Mouse (Mus musculus) thymus, postnatal 25 days (tissue): ENCODE results near the gene Xiap.
"Not testable (repeated sequence)": the region's sequence is repeated elsewhere in the genome, so short reads cannot be mapped to it uniquely, and the experiment has no call there.

Source experiments
- DNase-seq: peaks from one replicate; pipeline ENCODE4 v3.0.0; 2022

Gene Xiap

DNA sequence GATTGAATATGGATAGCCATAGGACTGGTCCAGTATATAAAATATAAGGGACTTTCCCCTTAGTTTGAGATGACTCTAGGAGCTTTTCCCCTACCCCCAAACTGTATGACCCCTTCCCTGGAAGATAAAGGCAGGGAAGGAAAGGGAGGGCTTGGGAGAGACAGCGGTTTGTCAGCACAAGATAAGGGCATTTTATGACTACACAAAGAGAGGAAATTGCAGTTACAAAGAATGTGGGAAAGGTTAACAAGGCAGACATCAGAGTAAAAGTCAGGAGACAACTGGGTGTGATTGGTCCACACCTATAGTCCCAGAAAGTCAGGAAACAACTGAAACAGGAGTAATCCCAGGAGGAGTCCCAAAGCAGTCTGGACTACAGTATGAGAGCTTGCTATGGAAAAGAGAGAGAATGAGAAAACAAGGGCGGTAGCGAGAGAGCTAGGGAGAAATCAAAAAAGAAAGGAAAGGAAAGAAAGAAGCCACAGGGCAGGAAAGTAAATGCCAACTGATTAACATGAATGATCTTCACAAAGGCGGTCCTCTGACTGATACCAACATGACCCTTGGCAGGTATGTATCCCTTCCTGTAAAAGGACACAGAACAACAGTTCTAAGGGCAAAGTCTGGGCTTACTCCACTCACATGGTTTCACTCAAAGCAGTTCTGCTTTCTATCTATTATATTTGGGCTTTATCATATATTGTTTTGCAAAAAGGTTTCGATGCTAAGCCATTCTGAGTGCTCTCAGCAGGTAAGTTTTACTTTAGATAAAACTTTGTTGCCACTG is at the start of gene Xiap:
Gene Xiap (plus strand): TSS at position 398 of the 787 bp plus-strand sequence.
- DNase-seq: no peak

DNA sequence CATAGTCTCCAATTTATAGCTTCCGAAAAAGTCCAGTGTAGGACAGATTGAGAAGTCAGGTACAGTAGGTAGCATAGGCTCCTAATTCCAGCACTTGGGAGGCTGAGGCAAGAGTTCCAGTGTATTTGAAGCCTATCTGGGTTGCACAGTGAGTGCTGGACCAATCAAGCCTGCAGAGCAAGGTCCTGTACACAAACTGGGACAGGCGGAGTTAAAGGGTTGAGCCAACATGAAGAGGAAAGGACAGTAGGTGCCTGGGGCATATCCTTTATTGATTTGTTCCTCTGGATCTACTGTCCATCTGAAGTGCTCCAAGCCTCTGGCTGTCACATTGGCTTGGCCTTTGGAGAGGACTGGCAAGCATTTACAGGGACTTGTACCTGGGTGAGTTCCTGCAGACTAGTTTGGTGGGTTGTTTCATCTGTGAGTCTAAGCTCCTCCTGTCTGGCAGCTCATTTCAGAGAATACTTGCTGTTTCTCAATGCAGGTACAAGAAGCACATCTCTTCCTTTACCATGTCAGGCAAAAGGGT is 46.7 kb upstream of the Xiap start:
- no peak for DNase-seq

DNA sequence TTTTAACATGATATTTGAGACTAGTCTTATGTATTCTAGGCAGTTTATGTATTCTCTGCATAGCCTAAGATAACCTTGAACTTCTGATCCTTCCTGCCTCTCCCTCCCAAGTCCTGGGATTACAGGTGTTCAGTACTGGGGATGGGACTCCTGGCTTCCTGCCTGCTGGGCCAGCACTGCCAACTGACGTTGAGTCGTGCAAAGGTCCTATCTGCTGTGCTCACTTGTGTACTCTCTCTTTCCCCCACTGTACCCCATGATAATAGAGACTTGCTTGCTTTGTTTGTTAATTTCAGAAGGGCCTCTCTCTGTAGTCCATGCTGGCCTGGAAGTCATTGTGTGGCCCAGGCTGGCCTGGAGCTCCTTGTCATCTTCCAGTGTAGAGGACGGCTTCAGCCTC is 45.7 kb upstream of the Xiap start:
- no peak for DNase-seq

DNA sequence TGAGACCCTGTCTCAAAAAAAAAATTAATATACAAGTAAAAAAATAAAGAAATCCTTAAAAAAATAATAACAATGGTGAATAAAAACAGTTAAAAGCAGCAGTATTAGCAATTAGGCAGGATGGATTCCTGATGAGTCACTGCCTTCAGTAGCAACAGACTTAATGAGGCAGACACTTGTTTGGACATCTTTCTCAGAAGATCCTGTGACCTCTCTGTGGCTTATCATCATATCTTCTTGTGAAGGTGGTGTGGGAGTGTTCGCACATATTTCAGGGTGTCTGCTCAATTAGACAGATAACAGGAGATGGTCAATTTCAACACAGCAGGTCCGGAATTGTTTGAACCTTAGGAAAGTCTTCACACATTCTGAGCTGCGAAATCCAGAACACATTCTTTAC is 45.0 kb upstream of the Xiap start:
- DNase-seq: no peak

DNA sequence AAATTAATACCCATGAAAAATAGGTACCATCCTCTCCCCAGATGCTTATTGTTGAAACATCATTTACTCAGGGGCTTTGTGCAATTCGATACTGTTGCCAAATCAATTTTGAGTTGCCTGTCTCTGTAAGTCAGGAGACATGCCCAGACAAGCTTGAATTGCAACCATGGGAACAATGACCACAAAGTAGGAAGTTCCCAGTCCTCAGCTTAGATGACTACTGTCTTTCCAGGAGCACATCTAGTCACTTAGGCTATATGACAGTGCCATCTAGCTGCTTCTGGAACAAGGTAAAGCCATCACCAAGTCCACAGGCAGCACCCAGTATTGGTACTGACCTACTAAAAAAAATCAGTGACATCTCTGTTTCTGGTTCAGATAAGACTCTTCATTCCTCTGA is 41.4 kb upstream of the Xiap start:
- no peak for DNase-seq

- no peak for DNase-seq
Measured at GRCm38 (mm10) chrX:42019441-42019840, 40.0 kb upstream of the Xiap start.

GRCm38 (mm10) chrX:42025802-42026440 is 33.6 kb upstream of the Xiap start:
- DNase-seq: not testable (repeated sequence)

DNA sequence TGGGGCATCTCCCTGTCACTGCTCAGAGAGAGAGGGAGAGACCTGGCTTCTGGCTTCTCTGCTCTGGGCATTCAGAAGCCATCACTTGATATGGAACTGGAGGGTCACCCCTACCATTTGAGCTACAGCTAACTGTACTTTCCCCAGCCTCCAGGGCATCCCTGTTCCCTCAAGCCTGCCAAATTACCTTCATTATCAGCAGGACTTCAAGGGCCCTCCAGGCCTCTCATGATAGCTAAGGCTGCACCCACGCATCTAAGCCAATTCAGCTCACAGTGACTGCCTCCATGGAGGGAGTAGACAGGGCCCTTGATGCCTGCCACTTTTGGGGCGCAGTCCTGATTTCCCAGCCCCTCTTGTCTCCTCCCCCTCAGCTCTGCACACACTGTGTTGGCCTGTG is 32.5 kb upstream of the Xiap start:
- not testable (repeated sequence) for DNase-seq

DNA sequence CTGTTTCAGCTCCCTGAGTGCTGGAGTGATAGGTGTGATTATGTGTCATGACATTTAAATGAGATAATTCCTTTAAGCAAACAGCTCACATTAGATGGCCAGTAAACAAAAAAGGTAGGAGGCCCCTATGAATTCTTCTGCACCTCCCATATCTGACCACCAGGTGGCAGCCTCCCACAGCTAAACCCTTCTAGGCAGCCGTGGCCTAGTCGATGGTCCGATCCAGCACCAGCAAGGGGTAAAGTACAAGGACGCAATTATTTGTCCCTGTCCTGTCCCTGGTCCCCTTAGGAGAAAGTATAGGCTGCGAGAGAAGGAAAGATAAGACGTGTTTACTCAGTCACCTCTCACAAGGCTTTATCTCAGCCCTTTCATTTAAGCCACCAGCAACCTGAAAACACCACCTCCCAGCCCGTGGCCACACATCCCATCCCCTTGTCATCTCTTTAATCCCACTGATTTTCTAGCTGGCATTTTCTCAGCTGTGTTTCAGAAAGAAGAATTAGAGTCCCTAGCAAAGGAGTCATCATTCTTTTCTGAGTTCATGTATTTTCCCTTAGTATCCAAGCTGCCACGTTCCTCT is 26.3 kb upstream of the Xiap start:
- DNase-seq: peak; percentile 67

- no peak for DNase-seq
Measured at GRCm38 (mm10) chrX:42033911-42034310, 25.6 kb upstream of the Xiap start.

DNA sequence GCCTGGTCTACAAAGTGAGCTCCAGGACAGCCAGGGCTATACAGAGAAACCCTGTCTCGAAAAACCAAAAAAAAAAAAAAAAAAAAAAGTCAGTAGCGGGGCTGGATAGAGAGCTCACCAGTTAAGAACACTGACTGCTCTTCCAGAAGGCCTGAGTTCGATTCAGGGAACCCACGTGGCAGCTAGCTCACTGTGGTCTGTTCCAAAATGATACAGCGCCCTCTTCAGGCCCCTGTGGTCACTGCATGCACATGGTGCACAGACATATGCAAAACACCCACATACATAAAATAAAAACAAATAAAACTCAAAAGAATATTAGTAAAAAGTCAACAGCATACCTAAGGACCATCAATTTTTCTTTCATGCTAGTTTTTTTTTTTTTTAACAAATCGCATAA is 20.0 kb upstream of the Xiap start:
- DNase-seq: no peak

GRCm38 (mm10) chrX:42044935-42045334 is 14.5 kb upstream of the Xiap start:
- no peak for DNase-seq

GRCm38 (mm10) chrX:42050652-42051643 is 8.5 kb upstream of the Xiap start:
- DNase-seq: no peak

DNA sequence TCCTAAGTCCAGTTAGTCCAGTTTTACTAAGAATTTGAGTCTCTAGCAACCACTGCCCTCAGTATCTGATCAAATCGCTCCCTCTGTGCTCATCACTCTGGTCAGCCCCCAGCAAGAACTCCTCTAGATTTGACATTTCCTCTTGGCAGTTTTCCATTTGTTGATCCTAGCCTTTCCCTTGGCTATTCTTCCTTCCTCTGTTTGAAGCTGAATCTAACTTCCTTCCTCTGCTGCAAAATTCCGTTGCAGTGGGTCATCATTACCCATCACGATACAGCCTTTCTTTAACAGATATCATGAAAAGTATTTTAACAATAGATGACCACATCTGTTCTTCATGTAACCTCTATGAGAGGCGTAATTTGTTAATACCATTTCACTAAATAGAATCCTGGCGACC is 2.5 kb upstream of the Xiap start:
- DNase-seq: no peak

DNA sequence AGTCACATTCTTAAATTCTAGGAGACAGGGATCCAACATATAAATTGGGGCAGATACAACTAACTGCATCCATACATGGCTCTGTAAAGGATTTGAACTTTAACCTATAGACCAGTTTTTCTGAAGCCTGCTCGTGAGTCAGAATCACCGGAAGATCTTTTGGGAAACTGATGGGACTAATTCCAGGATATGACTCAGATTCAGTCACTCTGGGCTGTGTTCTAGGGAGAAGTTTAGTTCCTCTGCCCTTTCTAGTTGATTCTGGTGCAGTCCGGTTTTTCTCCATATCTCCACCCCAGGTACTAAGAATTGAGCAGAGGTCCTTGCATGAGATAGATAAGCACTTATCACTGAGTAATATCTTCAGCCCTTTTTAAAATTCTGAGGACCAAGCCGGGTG is 1.6 kb upstream of the Xiap start:
- no peak for DNase-seq

DNA sequence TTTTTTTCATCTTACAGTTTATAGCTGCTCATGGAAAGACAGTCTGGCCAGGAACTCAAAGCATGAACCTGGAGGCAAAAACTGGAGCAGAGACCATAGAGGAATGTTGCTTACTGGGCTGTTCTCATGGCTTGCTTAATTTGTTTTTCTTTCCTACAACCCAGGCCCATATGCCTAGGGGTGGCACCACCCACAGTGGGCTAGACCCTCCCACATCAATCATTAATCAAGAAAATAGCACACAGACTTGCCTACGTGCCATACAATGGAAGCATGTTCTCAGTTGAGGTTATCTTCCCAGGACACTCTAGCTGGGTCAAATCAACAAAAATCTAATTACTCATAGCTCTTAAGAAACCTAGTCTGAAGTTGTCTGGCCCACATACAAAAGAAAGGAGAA is 4.1 kb downstream of the Xiap start:
- no peak for DNase-seq

DNA sequence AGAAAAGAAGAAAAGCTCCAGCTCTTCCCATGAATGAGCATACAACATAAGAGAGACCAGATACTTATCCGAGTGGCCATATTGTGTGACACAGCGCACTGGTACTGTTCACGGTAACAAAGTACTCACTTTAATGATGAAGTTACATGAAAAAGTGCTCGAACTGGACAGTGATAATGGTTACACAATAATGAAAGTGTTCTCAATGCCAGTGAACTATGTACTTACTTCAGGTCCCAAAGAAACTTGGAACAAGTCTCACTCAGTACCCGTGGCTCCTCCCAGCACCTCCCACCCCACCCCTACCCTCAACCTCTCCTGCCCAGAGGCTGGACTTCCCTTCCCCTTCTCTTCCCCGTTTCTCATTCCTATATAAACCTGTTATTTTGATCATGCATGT is 5.6 kb downstream of the Xiap start:
- no peak for DNase-seq

DNA sequence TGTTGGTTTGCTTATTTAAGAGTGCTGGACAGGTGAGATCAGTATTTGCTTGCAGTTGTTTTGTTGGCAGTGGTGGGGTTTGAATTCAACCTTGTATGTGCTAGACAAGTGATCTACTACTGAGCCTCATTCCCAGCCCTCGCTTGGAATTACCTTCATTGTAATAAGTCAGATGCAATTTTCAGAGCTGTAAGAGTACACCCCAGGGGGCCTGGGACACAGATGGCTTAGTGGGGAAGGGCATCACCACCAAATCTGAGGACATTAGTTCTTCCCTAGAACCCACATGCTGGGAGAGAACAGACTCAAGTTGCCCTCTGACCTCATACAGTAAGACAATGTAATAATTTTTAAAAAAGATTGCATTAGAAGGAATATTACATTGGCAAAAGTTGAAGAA is 7.3 kb downstream of the Xiap start:
- DNase-seq: no peak

- peak; percentile 74 for DNase-seq
Measured at GRCm38 (mm10) chrX:42067791-42068200, 8.3 kb downstream of the Xiap start.

- DNase-seq: peak; percentile 61
Measured at GRCm38 (mm10) chrX:42068201-42068874, 8.9 kb downstream of the Xiap start.

- no peak for DNase-seq
Measured at GRCm38 (mm10) chrX:42068875-42069257, 9.4 kb downstream of the Xiap start.

GRCm38 (mm10) chrX:42087731-42088130 is 28.3 kb downstream of the Xiap start:
- DNase-seq: no peak
